In genomic region chr17:88620935-88621334, GRCm38 (mm10) we compare ENCODE assay signal across 19 mouse cellular contexts. TPM values are rescaled to one million over a fixed set of nuclear protein-coding genes. Genes with fewer than 3 reads are reported as not detected.
DNase-seq lines count a peak whose midpoint lies in the region; ATAC-seq lines count a peak whose summit lies in the region.
"Had no signal": no experiment of that assay in that cellular context is flagged by ENCODE, and none has a peak within 500 bp of the region (broad histone marks: within the 10 kb centered on the region; RNA-seq: fewer than 3 reads in every experiment).

No protein-coding gene starts in this region.

- no peak overlapping the region for H3K9ac ChIP-seq in embryonic facial prominence, embryonic 15.5 days
- H3K9ac ChIP-seq: embryonic facial prominence, embryonic 12.5 days; forebrain, embryonic 13.5 days; kidney, embryonic 15.5 days had no signal

- H3K4me2 ChIP-seq in embryonic facial prominence, embryonic 15.5 days (replicated peaks) = no peak overlapping the region
- H3K4me2 ChIP-seq: embryonic facial prominence, embryonic 12.5 days; forebrain, embryonic 13.5 days; kidney, embryonic 15.5 days had no signal

- H3K9me3 ChIP-seq in embryonic facial prominence, embryonic 15.5 days (replicated peaks) = no peaks in the 10 kb centered on the region
- H3K9me3 ChIP-seq: embryonic facial prominence, embryonic 12.5 days; forebrain, embryonic 13.5 days; midbrain, embryonic 10.5 days had no signal

- peaks cover 24% of the 10 kb centered on the region for H3K36me3 ChIP-seq in embryonic facial prominence, embryonic 15.5 days

- ATAC-seq in embryonic facial prominence, embryonic 15.5 days (ENCODE audit: insufficient number of reproducible peaks, low FRiP score, low TSS enrichment, low read depth) = peak; percentile 29; the same call in 1 of the 2 replicates
- ATAC-seq: forebrain, embryonic 13.5 days; hindbrain, embryonic 16.5 days had no signal

- no peaks in the 10 kb centered on the region for H3K27me3 ChIP-seq in embryonic facial prominence, embryonic 15.5 days
- H3K27me3 ChIP-seq: embryonic facial prominence, embryonic 12.5 days; forebrain, embryonic 13.5 days; kidney, embryonic 15.5 days had no signal

- H3K27ac ChIP-seq in embryonic facial prominence, embryonic 15.5 days (replicated peaks) = no peak overlapping the region
- H3K27ac ChIP-seq: embryonic facial prominence, embryonic 12.5 days; forebrain, embryonic 13.5 days; kidney, embryonic 15.5 days; layer of hippocampus, adult 2 months; midbrain, embryonic 10.5 days had no signal

- intact Hi-C loops in heart, postnatal 14 days (cut with DNase I) = no loop called here

- peak; percentile 2 for DNase-seq in heart, adult 11 months
- DNase-seq in heart, postnatal 14 days = no peak
- peak; percentile 33 to 50 for DNase-seq in spleen, postnatal 36 days (ENCODE audit: low spot score in 2 of 2)
- no peak for DNase-seq in spleen, postnatal 14 days (ENCODE audit: low spot score in 2 of 2)
- DNase-seq in thymus, postnatal 36 days = peak; percentile 22 to 36
- no peak for DNase-seq in right cerebral cortex, postnatal 10 days (ENCODE audit: low spot score in 2 of 2)
- DNase-seq in ovary, postnatal 14 days (ENCODE audit: low spot score) = no peak
- DNase-seq: cerebellum, postnatal 36 days; heart, postnatal 36 days had no signal

- H3K4me1 ChIP-seq in embryonic facial prominence, embryonic 15.5 days = peaks cover 9% of the 10 kb centered on the region
- H3K4me1 ChIP-seq: forebrain, embryonic 13.5 days had no signal

- no peak overlapping the region for H3K4me3 ChIP-seq in embryonic facial prominence, embryonic 15.5 days (replicated peaks)
- H3K4me3 ChIP-seq: embryonic facial prominence, embryonic 12.5 days; forebrain, embryonic 13.5 days; kidney, embryonic 15.5 days; layer of hippocampus, adult 2 months; midbrain, embryonic 10.5 days had no signal

- WGBS in embryonic facial prominence, embryonic 15.5 days = 48% methylated on average over 4 of the region's 4 CpGs

RNA-seq across cellular contexts. Expression of gene Ston1, which starts 23.5 kb away (rescaled TPM):
- 10 to 100 TPM; 25.4 to 25.6 TPM for total RNA-seq in heart, postnatal 14 days (2021)
- 5.9 and 7.7 TPM in 2 replicates for polyA plus RNA-seq in embryonic facial prominence, embryonic 15.5 days (2015; fragmentation: Nextera tagmentation; extraction: Ambion mirVana)
- total RNA-seq: granulocyte monocyte progenitor cell, adult 5-6 weeks; monocyte, adult 5-6 weeks had no signal

RNA-seq across cellular contexts. Expression of gene Gtf2a1l, which starts 47.5 kb away (rescaled TPM):
- total RNA-seq in heart, postnatal 14 days (2021) = not detected
- 0.47 and 0.53 TPM in 2 replicates for polyA plus RNA-seq in embryonic facial prominence, embryonic 15.5 days (2015; fragmentation: Nextera tagmentation; extraction: Ambion mirVana)
- total RNA-seq: granulocyte monocyte progenitor cell, adult 5-6 weeks; heart, postnatal 36 days; layer of hippocampus, adult 2 months; monocyte, adult 5-6 weeks had no signal
- polyA plus RNA-seq: kidney, embryonic 15.5 days; liver, embryonic 16.5 days had no signal

Comparison
In these comparisons a context has a peak if more than half of its experiments do, and no peak if none do; other contexts are left out.
1. DNase-seq: peak in heart, adult 11 months (single experiment), spleen, postnatal 36 days (2 of 2) and thymus, postnatal 36 days (2 of 2); none in heart, postnatal 14 days (0 of 2), spleen, postnatal 14 days (0 of 2), right cerebral cortex, postnatal 10 days (0 of 2) and ovary, postnatal 14 days (single experiment).